Mouse (Mus musculus) forebrain, embryonic 16.5 days (tissue): ENCODE measurements around the gene Hivep3. TPM values are rescaled to one million over a fixed set of nuclear protein-coding genes. Genes with fewer than 3 reads are reported as not detected.

Source experiments
- ATAC-seq: fragments of 200-750 bp; cut with Nextera tagmentation; 2 replicates; pipeline ENCODE4 v1.8.0; 2017; ENCODE audit warnings: mild to moderate bottlenecking, moderate library complexity
- H3K27ac ChIP-seq: fragments of 300-500 bp; sonication (generic); 2 replicates; pipeline ENCODE4 v1.5.1; 2014; ENCODE audit warnings: low read length, control low read depth
- H3K27me3 ChIP-seq: fragments of 300-500 bp; sonication (generic); replicated peaks from 2 replicates; pipeline ENCODE4 v1.6.1; 2014; ENCODE audit warnings: low read length; ENCODE audit not compliant: control insufficient read depth, insufficient read depth
- H3K36me3 ChIP-seq: fragments of 300-500 bp; sonication (generic); 2 replicates; pipeline ENCODE4 v1.6.1; 2014; ENCODE audit not compliant: control insufficient read depth, insufficient read depth
- H3K4me1 ChIP-seq: fragments of 300-500 bp; sonication (generic); replicated peaks from 2 replicates; pipeline ENCODE4 v1.6.1; 2014; ENCODE audit warnings: low read length; ENCODE audit not compliant: control insufficient read depth, insufficient read depth
- H3K4me2 ChIP-seq: fragments of 300-500 bp; sonication (generic); 2 replicates; pipeline ENCODE4 v1.6.1; 2014; ENCODE audit warnings: mild to moderate bottlenecking, low read length, control low read depth
- H3K4me3 ChIP-seq: fragments of 300-500 bp; sonication (generic); replicated peaks from 2 replicates; pipeline ENCODE4 v1.5.1; 2014; ENCODE audit warnings: mild to moderate bottlenecking, low read length, control low read depth
- H3K9ac ChIP-seq: fragments of 300-500 bp; sonication (generic); replicated peaks from 2 replicates; pipeline ENCODE4 v1.6.1; 2014; ENCODE audit warnings: low read depth, low read length, control low read depth
- H3K9me3 ChIP-seq: fragments of 300-500 bp; sonication (generic); 2 replicates; pipeline ENCODE4 v1.6.1; 2016; ENCODE audit warnings: low read length; ENCODE audit not compliant: control insufficient read depth
- WGBS: fragments of 180-500 bp; shearing (Covaris S2); extraction: QIAGEN DNeasy Blood & Tissue Kit; methylation state at CpG from one replicate; pipeline ENCODE4 v1.1.7; 2014; 5-methylcytosine and 5-hydroxymethylcytosine counted together
- polyA plus RNA-seq: library from polyadenylated mRNA; unstranded; fragments of >200 nt; fragmentation: Nextera tagmentation; extraction: Ambion mirVana; gene quantifications from 2 replicates; pipeline ENCODE4 v1.2.1, GENCODE M21; 2015

The Hivep3 gene
- polyA plus RNA-seq, 1 experiment from 2014 or later = 26.4 TPM

- no peak overlapping the region for H3K4me3 ChIP-seq
- no peak for ATAC-seq
- H3K4me1 ChIP-seq = peaks cover 8% of the 10 kb centered on the region
- H3K36me3 ChIP-seq = no peaks in the 10 kb centered on the region
- H3K27ac ChIP-seq = no peak overlapping the region
- no peak overlapping the region for H3K4me2 ChIP-seq
- no peaks in the 10 kb centered on the region for H3K9me3 ChIP-seq
- no peak overlapping the region for H3K9ac ChIP-seq
- 81% methylated on average over 4 of the region's 4 CpGs for WGBS
- H3K27me3 ChIP-seq = no peaks in the 10 kb centered on the region
These were observed 445.5 kb downstream of the Hivep3 start for GRCm38 (mm10) chr4:120179123-120179522.

- Histone ChIP-seq H3K4me2 (no peak overlapping the region), H3K36me3 (no peaks in the 10 kb centered on the region), H3K4me1 (peaks cover 15% of the 10 kb centered on the region), H3K9me3 (no peaks in the 10 kb centered on the region), H3K27me3 (no peaks in the 10 kb centered on the region), H3K27ac (no peak overlapping the region), H3K9ac (no peak overlapping the region), H3K4me3 (no peak overlapping the region)
- no peak for ATAC-seq
These were observed 447.0 kb downstream of the Hivep3 start for GRCm38 (mm10) chr4:120180535-120180934.

- no peak for ATAC-seq
- no peak overlapping the region for H3K4me2 ChIP-seq
- H3K4me1 ChIP-seq = peaks cover 30% of the 10 kb centered on the region
- H3K4me3 ChIP-seq = no peak overlapping the region
- 17% methylated on average over 5 of the region's 5 CpGs for WGBS
- no peaks in the 10 kb centered on the region for H3K27me3 ChIP-seq
- H3K9me3 ChIP-seq = no peaks in the 10 kb centered on the region
- no peaks in the 10 kb centered on the region for H3K36me3 ChIP-seq
- no peak overlapping the region for H3K9ac ChIP-seq
- H3K27ac ChIP-seq = no peak overlapping the region
These were observed 450.9 kb downstream of the Hivep3 start for GRCm38 (mm10) chr4:120184374-120184991.

GRCm38 (mm10) chr4:120186441-120186840, 452.9 kb downstream of the Hivep3 start:
- no peak for ATAC-seq
- no peak overlapping the region for H3K4me3 ChIP-seq
- H3K9me3 ChIP-seq = no peaks in the 10 kb centered on the region
- H3K36me3 ChIP-seq = no peaks in the 10 kb centered on the region
- 89% methylated on average over 1 of the region's 1 CpGs for WGBS
- H3K9ac ChIP-seq = no peak overlapping the region
- H3K4me1 ChIP-seq = peaks cover 38% of the 10 kb centered on the region
- H3K27me3 ChIP-seq = no peaks in the 10 kb centered on the region
- no peak overlapping the region for H3K4me2 ChIP-seq
- no peak overlapping the region for H3K27ac ChIP-seq

GRCm38 (mm10) chr4:120186934-120187333, 453.4 kb downstream of the Hivep3 start:
- Histone ChIP-seq H3K9ac (no peak overlapping the region), H3K36me3 (no peaks in the 10 kb centered on the region), H3K4me2 (no peak overlapping the region), H3K4me1 (peaks cover 38% of the 10 kb centered on the region), H3K9me3 (no peaks in the 10 kb centered on the region), H3K27ac (no peak overlapping the region), H3K4me3 (no peak overlapping the region), H3K27me3 (no peaks in the 10 kb centered on the region)
- no peak for ATAC-seq
- 9% methylated on average over 4 of the region's 4 CpGs for WGBS

Other genes with a start within 250 kb of the Hivep3 start
- 22.9 and 23.3 TPM in 2 replicates for gene Rimkla, start 241.2 kb upstream of the Hivep3 start, polyA plus RNA-seq
- gene Foxj3, start 196.8 kb upstream of the Hivep3 start, polyA plus RNA-seq = 39.0 and 41.4 TPM in 2 replicates
- gene Frg2f1, start 194.3 kb upstream of the Hivep3 start, polyA plus RNA-seq = 5.3 and 8.6 TPM in 2 replicates
- gene Guca2a, start 96.1 kb upstream of the Hivep3 start, polyA plus RNA-seq = not detected in 2 replicates
- not detected in 2 replicates for gene Guca2b, start 74.8 kb upstream of the Hivep3 start, polyA plus RNA-seq